Mouse (Mus musculus) stomach, postnatal 0 days (tissue): Measurements from ENCODE around the gene Itprid1. TPM values are rescaled to one million over a fixed set of nuclear protein-coding genes. Genes with fewer than 3 reads are reported as not detected.
A peak's percentile ranks its signal among the peaks of the same experiment; 100 is the strongest.

Experiments
- ATAC-seq: fragments of 200-750 bp; cut with Nextera tagmentation; 2 replicates; pipeline ENCODE4 v1.8.0; 2017; ENCODE audit not compliant: low FRiP score, low TSS enrichment
- DNase-seq: peaks from one replicate; pipeline ENCODE4 v3.0.0-alpha.2; 2016; ENCODE audit warnings: low spot score
- H3K27ac ChIP-seq: fragments of 300-500 bp; sonication (generic); replicated peaks from 2 replicates; pipeline ENCODE4 v1.5.1; 2014; ENCODE audit warnings: mild to moderate bottlenecking, control low read depth
- H3K27me3 ChIP-seq: fragments of 300-500 bp; sonication (generic); 2 replicates; pipeline ENCODE4 v1.6.1; 2014; ENCODE audit warnings: low read length; ENCODE audit not compliant: control insufficient read depth, insufficient read depth
- H3K36me3 ChIP-seq: fragments of 300-500 bp; sonication (generic); 2 replicates; pipeline ENCODE4 v1.6.1; 2014; ENCODE audit warnings: low read length, mixed read lengths; ENCODE audit not compliant: control insufficient read depth, insufficient read depth
- H3K4me1 ChIP-seq: fragments of 300-500 bp; sonication (generic); replicated peaks from 2 replicates; pipeline ENCODE4 v1.6.1; 2014; ENCODE audit warnings: antibody characterized with exemption; ENCODE audit not compliant: control insufficient read depth, insufficient read depth
- H3K4me2 ChIP-seq: fragments of 300-500 bp; sonication (generic); replicated peaks from 2 replicates; pipeline ENCODE4 v1.6.1; 2014; ENCODE audit warnings: low read depth, mild to moderate bottlenecking, control low read depth, moderate library complexity
- H3K4me3 ChIP-seq: fragments of 300-500 bp; sonication (generic); 2 replicates; pipeline ENCODE4 v1.5.1; 2014; ENCODE audit warnings: low read depth, low read length, control low read depth
- H3K9ac ChIP-seq: fragments of 300-500 bp; sonication (generic); 2 replicates; pipeline ENCODE4 v1.6.1; 2014; ENCODE audit warnings: mild to moderate bottlenecking, low read length, control low read depth, mixed read lengths
- H3K9me3 ChIP-seq: fragments of 300-500 bp; sonication (generic); 2 replicates; pipeline ENCODE4 v1.6.1; 2016; ENCODE audit warnings: low read length; ENCODE audit not compliant: control insufficient read depth
- CTCF ChIP-seq: IDR thresholded peaks from 2 replicates; pipeline ENCODE4 v1.5.1; 2016; ENCODE audit warnings: antibody characterized with exemption, low read depth, mild to moderate bottlenecking, moderate library complexity
- EP300 ChIP-seq: optimal IDR thresholded peaks from 2 replicates; pipeline ENCODE3; 2016; ENCODE audit warnings: antibody characterized with exemption
- WGBS: fragments of 180-500 bp; shearing (Covaris S2); extraction: QIAGEN DNeasy Blood & Tissue Kit; methylation state at CpG from one replicate; pipeline ENCODE4 v1.1.7; 2014; 5-methylcytosine and 5-hydroxymethylcytosine counted together
- polyA plus RNA-seq: library from polyadenylated mRNA; unstranded; fragments of >200 nt; fragmentation: Nextera tagmentation; extraction: Ambion mirVana; gene quantifications from 2 replicates; pipeline ENCODE4 v1.2.1, GENCODE M21; 2015

Gene Itprid1
- polyA plus RNA-seq, 1 experiment from 2014 or later = 0.24 TPM

DNA sequence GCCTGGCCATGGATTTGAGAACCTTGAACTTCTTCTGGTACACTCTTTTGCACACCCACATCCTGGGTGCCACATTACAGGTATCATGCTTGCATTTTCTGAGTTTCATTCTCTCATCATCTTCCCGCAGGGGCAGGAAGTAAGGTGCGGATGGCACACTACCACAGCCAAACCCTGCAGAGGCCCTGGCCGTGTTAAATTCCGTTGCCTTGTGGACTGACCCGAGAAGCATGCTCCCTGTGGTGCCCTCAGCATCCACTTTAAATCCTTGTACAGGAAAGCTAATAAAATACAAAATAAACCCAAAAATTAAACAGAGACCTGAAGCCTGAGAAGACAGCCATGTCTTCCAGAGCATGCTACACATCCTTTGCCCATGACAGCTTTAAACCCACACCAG is 82.5 kb downstream of the Itprid1 start:
- DNase-seq = no peak
- Histone ChIP-seq H3K27ac (no peak overlapping the region), H3K4me3 (no peak overlapping the region), H3K9me3 (no peaks in the 10 kb centered on the region), H3K4me1 (no peaks in the 10 kb centered on the region), H3K4me2 (no peak overlapping the region), H3K9ac (no peak overlapping the region), H3K27me3 (no peaks in the 10 kb centered on the region), H3K36me3 (no peaks in the 10 kb centered on the region)
- ATAC-seq = no peak
- TF ChIP-seq EP300 (no peak), CTCF (no peak)
- 88% methylated on average over 5 of the region's 5 CpGs for WGBS

DNA sequence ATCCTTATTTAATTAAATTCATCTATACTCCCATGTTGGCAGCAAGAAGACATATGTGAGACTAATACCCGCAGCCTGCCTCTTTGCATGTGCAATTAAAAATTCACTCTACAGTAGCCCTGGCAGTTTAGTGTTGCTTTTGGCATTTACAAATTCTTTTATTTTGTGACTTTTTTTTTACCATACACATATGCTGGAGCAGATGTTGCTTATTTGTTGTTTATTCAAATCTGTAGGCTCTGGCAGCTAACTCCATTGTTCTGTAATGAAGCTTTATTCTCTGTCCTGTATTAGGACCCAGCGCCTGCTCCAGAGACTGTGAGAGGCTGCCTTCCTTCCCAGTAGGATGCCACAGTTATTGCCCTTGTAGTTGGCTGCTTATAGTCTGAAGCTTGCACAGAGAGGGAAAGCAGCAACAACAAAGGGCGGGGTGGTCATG is 83.6 kb downstream of the Itprid1 start:
- ATAC-seq (no peak), DNase-seq (no peak)
- no peak for TF ChIP-seq EP300
- TF ChIP-seq CTCF = no peak
- Histone ChIP-seq H3K4me3 (no peak overlapping the region), H3K36me3 (no peaks in the 10 kb centered on the region), H3K27me3 (no peaks in the 10 kb centered on the region), H3K27ac (no peak overlapping the region), H3K4me1 (no peaks in the 10 kb centered on the region), H3K9me3 (no peaks in the 10 kb centered on the region), H3K4me2 (no peak overlapping the region), H3K9ac (no peak overlapping the region)
- WGBS = 82% methylated on average over 3 of the region's 3 CpGs

DNA sequence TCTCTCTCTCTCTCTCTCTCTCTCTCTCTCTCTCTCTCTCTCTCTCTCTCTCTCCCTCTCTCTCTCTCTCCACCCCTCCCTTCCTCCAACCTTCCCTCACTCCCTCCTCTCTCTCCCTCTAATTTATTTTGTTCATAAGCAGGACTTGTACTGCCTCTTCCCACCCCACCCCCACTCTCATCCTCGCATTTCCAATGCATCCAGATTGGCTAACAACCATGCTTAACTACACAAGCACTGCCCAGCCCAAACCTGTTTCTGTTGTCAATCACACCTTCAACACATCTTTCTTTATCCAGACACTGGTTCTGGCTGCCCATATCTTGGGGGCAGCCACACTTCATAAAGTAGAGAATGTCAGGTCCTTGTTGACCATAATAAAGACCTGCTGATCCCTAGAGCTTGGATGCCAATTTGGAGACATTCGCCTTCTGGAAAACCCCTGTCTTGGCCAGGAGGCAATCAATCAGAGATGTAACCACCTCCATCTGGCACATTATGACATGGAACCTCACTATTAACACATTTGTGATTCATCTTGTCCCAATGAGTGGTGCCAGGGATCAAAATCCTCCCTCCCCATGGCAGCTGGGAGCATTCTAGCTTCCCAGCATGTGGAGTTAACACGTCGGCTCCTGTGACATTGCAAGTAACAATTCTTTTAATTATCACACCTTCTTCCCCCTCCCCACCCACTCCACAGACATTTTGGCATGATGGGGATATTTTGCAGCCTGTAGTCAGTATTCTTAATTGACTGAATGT is 84.4 kb downstream of the Itprid1 start:
- no peaks in the 10 kb centered on the region for H3K27me3 ChIP-seq
- TF ChIP-seq EP300 = no peak
- H3K27ac ChIP-seq = no peak overlapping the region
- no peaks in the 10 kb centered on the region for H3K36me3 ChIP-seq
- H3K4me1 ChIP-seq = no peaks in the 10 kb centered on the region
- H3K4me2 ChIP-seq = no peak overlapping the region
- H3K4me3 ChIP-seq = no peak overlapping the region
- no peaks in the 10 kb centered on the region for H3K9me3 ChIP-seq
- DNase-seq (no peak), ATAC-seq (no peak)
- no peak overlapping the region for H3K9ac ChIP-seq
- 70% methylated on average over 4 of the region's 4 CpGs for WGBS

DNA sequence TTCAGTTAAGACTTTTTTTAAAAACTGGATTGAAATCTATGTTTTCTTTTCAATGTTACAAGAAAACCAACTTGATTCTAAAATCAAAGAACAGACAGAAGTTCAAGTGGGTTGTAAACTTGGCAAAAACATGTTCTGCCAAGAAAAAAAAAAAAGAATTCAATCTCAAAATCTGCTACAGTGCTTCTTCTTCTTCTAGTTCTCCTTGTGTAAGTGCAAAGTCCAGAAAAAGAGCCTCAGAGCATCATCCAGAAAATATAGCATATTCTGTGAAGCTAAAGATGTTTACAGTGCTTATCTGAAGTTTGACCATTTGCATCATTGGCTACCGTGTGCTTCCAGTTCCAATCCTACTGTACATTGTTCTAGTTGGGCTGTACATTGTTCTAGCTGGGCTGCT is 108.0 kb downstream of the Itprid1 start:
- no peaks in the 10 kb centered on the region for H3K9me3 ChIP-seq
- no peaks in the 10 kb centered on the region for H3K36me3 ChIP-seq
- WGBS = 75% methylated on average over 1 of the region's 1 CpGs
- no peak overlapping the region for H3K9ac ChIP-seq
- no peak overlapping the region for H3K4me2 ChIP-seq
- no peaks in the 10 kb centered on the region for H3K4me1 ChIP-seq
- TF ChIP-seq EP300 = no peak
- no peak for TF ChIP-seq CTCF
- ATAC-seq (no peak), DNase-seq (no peak)
- H3K4me3 ChIP-seq = no peak overlapping the region
- no peaks in the 10 kb centered on the region for H3K27me3 ChIP-seq
- no peak overlapping the region for H3K27ac ChIP-seq

DNA sequence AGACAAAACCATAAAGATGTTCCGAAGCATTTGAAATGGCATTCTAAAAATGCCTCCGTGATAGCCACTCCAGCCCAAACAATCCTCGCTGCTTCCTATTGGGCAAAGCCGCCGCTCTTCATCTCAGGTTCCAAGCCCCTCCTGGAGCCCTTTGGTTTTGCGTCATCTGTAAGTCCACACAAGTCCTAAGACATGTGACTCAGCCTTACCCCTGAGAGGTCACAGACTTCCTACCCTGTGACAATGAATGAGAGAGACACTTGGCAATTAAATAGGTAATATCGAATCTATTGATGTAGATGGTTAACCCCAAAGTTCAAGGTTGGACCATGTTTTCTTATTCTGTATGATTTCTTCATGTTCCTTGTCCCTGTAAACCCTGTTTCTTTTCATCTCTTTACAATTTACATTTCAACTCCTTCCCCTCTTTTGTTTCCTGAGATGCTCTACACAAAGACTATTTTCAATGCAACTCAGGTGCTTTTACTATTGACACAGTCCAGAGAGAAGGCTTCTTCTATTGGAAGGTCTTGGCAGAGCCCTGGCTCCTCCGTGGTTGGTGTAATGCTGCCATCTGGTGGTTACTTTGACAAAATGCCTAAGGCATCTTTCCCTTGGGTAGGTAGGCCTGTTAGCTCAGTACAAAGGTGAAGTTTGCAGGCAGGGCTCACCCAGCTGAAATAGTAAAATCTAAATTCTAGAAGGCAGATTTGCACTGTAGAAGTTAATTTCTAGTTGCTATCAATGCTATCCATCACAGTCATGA is 113.8 kb downstream of the Itprid1 start:
- Histone ChIP-seq H3K9me3 (no peaks in the 10 kb centered on the region), H3K4me3 (no peak overlapping the region), H3K9ac (no peak overlapping the region), H3K4me1 (no peaks in the 10 kb centered on the region), H3K36me3 (no peaks in the 10 kb centered on the region), H3K27me3 (no peaks in the 10 kb centered on the region), H3K27ac (no peak overlapping the region), H3K4me2 (no peak overlapping the region)
- DNase-seq (peak; percentile 50), ATAC-seq (peak; percentile 73; the same call in 1 of the 2 replicates)
- 65% methylated on average over 8 of the region's 8 CpGs for WGBS
- TF ChIP-seq EP300 (no peak), CTCF (peak; percentile 95)

DNA sequence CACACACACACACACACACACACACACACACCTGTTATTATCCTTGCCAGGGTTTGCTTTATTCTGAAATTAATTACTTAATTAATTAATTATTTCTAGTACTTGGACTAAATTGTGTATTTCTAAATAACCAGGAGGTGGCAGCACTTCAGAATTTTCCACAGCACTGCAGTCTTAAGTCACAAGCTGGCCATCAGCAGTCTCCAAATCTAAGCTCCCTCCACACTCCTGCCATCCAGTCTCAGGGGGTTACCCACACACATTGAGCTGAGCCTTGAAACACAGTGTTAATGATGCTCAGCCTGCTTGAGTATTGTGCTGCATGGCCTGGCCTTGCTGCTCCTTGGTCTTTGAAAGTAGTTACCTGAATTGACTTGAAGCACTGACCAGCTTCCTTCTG is 136.3 kb downstream of the Itprid1 start:
- H3K9me3 ChIP-seq = no peaks in the 10 kb centered on the region
- peak; percentile 65 for TF ChIP-seq CTCF
- no peak for TF ChIP-seq EP300
- no peaks in the 10 kb centered on the region for H3K27me3 ChIP-seq
- H3K4me3 ChIP-seq = no peak overlapping the region
- H3K36me3 ChIP-seq = no peaks in the 10 kb centered on the region
- no peak overlapping the region for H3K27ac ChIP-seq
- no peaks in the 10 kb centered on the region for H3K4me1 ChIP-seq
- no peak for DNase-seq
- H3K4me2 ChIP-seq = no peak overlapping the region
- no peak for ATAC-seq
- H3K9ac ChIP-seq = no peak overlapping the region
